Comparison of ENCODE assay signal across 31 mouse cellular contexts in genomic region chr5:127673913-127674312, GRCm38 (mm10). TPM values are rescaled to one million over a fixed set of nuclear protein-coding genes. Genes with fewer than 3 reads are reported as not detected.
DNase-seq lines count a peak whose midpoint lies in the region; ATAC-seq and TF ChIP-seq lines count a peak whose summit lies in the region.
"Had no signal": no experiment of that assay in that cellular context is flagged by ENCODE, and none has a peak within 500 bp of the region (broad histone marks: within the 10 kb centered on the region; RNA-seq: fewer than 3 reads in every experiment).

No protein-coding gene starts in this region.

- TF ChIP-seq CTCF in hindbrain, postnatal 0 days (IDR thresholded peaks at IDR 0.05; ENCODE audit: low read depth), result peak; percentile 25; the same call in 1 of the 2 replicates
- peak; percentile 40 for TF ChIP-seq CTCF in left cerebral cortex, adult 2 months (IDR thresholded peaks at IDR 0.05)
- TF ChIP-seq CTCF in E14TG2a.4 (conservative IDR thresholded peaks at IDR 0.05; ENCODE audit: low read length) (peak; percentile 69), MEL (IDR thresholded peaks at IDR 0.05 in 2 of 3, conservative IDR thresholded peaks at IDR 0.05 in 1 of 3; ENCODE audit: control insufficient read depth in 1 of 3, insufficient read depth in 1 of 3, low read depth in 2 of 3, low read length in 3 of 3, poor library complexity in 1 of 3, severe bottlenecking in 1 of 3) (peak; percentile 11 to 27 (median 14); a peak in 3 of 6 replicates)

- no peak for TF ChIP-seq RAD21 in MEL (IDR thresholded peaks at IDR 0.05; ENCODE audit: low read depth, low read length)

- H3K9ac ChIP-seq in hindbrain, postnatal 0 days (replicated peaks; ENCODE audit: low read length), result no peak overlapping the region
- no peak overlapping the region for H3K9ac ChIP-seq in hindbrain, embryonic 16.5 days (ENCODE audit: low read depth, low read length)
- no peak overlapping the region for H3K9ac ChIP-seq in MEL (ENCODE audit: control insufficient read depth, low read depth, low read length, poor library complexity, severe bottlenecking)
- H3K9ac ChIP-seq: embryonic facial prominence, embryonic 15.5 days; forebrain, embryonic 12.5 days; forebrain, postnatal 0 days; heart, embryonic 12.5 days; hindbrain, embryonic 13.5 days; limb, embryonic 15.5 days; midbrain, embryonic 12.5 days; neural tube, embryonic 13.5 days had no signal

- TF ChIP-seq EP300 in MEL (IDR thresholded peaks at IDR 0.05; ENCODE audit: low read depth in 1 of 2, low read length in 2 of 2), result no peak

- no peak for TF ChIP-seq POLR2A in MEL (IDR thresholded peaks at IDR 0.05; ENCODE audit: control insufficient read depth in 1 of 2, insufficient read depth in 1 of 2, low read depth in 1 of 2, low read length in 2 of 2, poor library complexity in 1 of 2)

- no peak overlapping the region for H3K4me2 ChIP-seq in hindbrain, postnatal 0 days (ENCODE audit: low read depth, low read length)
- H3K4me2 ChIP-seq in hindbrain, embryonic 16.5 days (ENCODE audit: low read length), result no peak overlapping the region
- H3K4me2 ChIP-seq: embryonic facial prominence, embryonic 15.5 days; forebrain, embryonic 12.5 days; heart, embryonic 12.5 days; hindbrain, embryonic 13.5 days; limb, embryonic 15.5 days; midbrain, embryonic 12.5 days; neural tube, embryonic 13.5 days had no signal

- no peak for DNase-seq in hindbrain, postnatal 0 days (ENCODE audit: low spot score)
- no peak for DNase-seq in left cerebral cortex, adult 2 months (ENCODE audit: extremely low spot score in 1 of 2, low spot score in 2 of 2)
- DNase-seq in left cerebral cortex, adult 18-20 months (ENCODE audit: low spot score in 2 of 2), result no peak
- DNase-seq in MEL (ENCODE audit: low read depth, low spot score), result no peak
- no peak for DNase-seq in ovary, adult 18-20 months (ENCODE audit: low spot score)
- DNase-seq in spleen, adult 18-20 months, result no peak
- DNase-seq: adrenal gland, postnatal 14 days; cerebellum, adult 18-20 months; cerebellum, postnatal 25 days; forebrain, postnatal 0 days; gastrocnemius, postnatal 25 days; heart, adult 11 months; heart, postnatal 4 days; kidney, adult 9 months; lung, postnatal 36 days; right cerebral cortex, postnatal 25 days; thymus, postnatal 4 days had no signal

- H3K9me3 ChIP-seq in hindbrain, postnatal 0 days (ENCODE audit: low read length), result no peaks in the 10 kb centered on the region
- no peaks in the 10 kb centered on the region for H3K9me3 ChIP-seq in hindbrain, embryonic 16.5 days (ENCODE audit: control insufficient read depth, low read length)
- H3K9me3 ChIP-seq in E14TG2a.4 (ENCODE audit: low read length) (peaks cover 18% of the 10 kb centered on the region), MEL (replicated peaks; ENCODE audit: insufficient read depth, low read length) (no peaks in the 10 kb centered on the region)
- H3K9me3 ChIP-seq: embryonic facial prominence, embryonic 15.5 days; hindbrain, embryonic 13.5 days; limb, embryonic 15.5 days had no signal

- intact Hi-C loops in left cerebral cortex, adult 2 months (cut with DNase I), result no loop called here

- 93% methylated on average over 8 of the region's 8 CpGs for WGBS in hindbrain, postnatal 0 days
- WGBS in hindbrain, embryonic 16.5 days, result 92% methylated on average over 8 of the region's 8 CpGs

- ATAC-seq in hindbrain, postnatal 0 days, result no peak
- no peak for ATAC-seq in hindbrain, embryonic 16.5 days
- ATAC-seq: CD4-positive, CD25-positive, alpha-beta regulatory T cell, adult 4 months; forebrain, postnatal 0 days; inflammation-experienced regulatory T-cells, adult 6 months had no signal

- no peak overlapping the region for H3K4me3 ChIP-seq in hindbrain, postnatal 0 days (ENCODE audit: low read length)
- no peak overlapping the region for H3K4me3 ChIP-seq in hindbrain, embryonic 16.5 days (ENCODE audit: low read length)
- no peak overlapping the region for H3K4me3 ChIP-seq in left cerebral cortex, adult 2 months
- H3K4me3 ChIP-seq in E14TG2a.4 (replicated peaks; ENCODE audit: low read length) (no peak overlapping the region), MEL (ENCODE audit: control insufficient read depth in 1 of 2, insufficient read depth in 1 of 2, low read depth in 2 of 2, low read length in 2 of 2) (no peak overlapping the region)
- H3K4me3 ChIP-seq: embryonic facial prominence, embryonic 10.5 days; embryonic facial prominence, embryonic 15.5 days; forebrain, embryonic 12.5 days; heart, embryonic 12.5 days; hindbrain, embryonic 13.5 days; limb, embryonic 10.5 days; limb, embryonic 15.5 days; midbrain, embryonic 12.5 days; neural tube, embryonic 13.5 days had no signal

- no peak overlapping the region for H3K27ac ChIP-seq in hindbrain, postnatal 0 days
- no peak overlapping the region for H3K27ac ChIP-seq in hindbrain, embryonic 16.5 days (ENCODE audit: low read depth, low read length)
- no peak overlapping the region for H3K27ac ChIP-seq in left cerebral cortex, adult 2 months
- no peak overlapping the region for H3K27ac ChIP-seq in MEL (ENCODE audit: control insufficient read depth, low read depth, low read length)
- H3K27ac ChIP-seq: embryonic facial prominence, embryonic 10.5 days; embryonic facial prominence, embryonic 15.5 days; forebrain, embryonic 12.5 days; hindbrain, embryonic 13.5 days; limb, embryonic 10.5 days; limb, embryonic 15.5 days; midbrain, embryonic 12.5 days; neural tube, embryonic 13.5 days had no signal

- H3K36me3 ChIP-seq in hindbrain, postnatal 0 days (ENCODE audit: insufficient read depth, low read length), result no peaks in the 10 kb centered on the region
- no peaks in the 10 kb centered on the region for H3K36me3 ChIP-seq in hindbrain, embryonic 16.5 days (ENCODE audit: control insufficient read depth, insufficient read depth, low read length)
- H3K36me3 ChIP-seq in E14TG2a.4 (ENCODE audit: insufficient read depth, low read length) (peaks cover 72% of the 10 kb centered on the region), MEL (ENCODE audit: control insufficient read depth in 1 of 2, insufficient read depth in 2 of 2, low read length in 2 of 2) (no peaks in the 10 kb centered on the region)
- H3K36me3 ChIP-seq: embryonic facial prominence, embryonic 15.5 days; heart, embryonic 12.5 days; hindbrain, embryonic 13.5 days; limb, embryonic 15.5 days; midbrain, embryonic 12.5 days; neural tube, embryonic 13.5 days had no signal

- H3K79me2 ChIP-seq in MEL (ENCODE audit: control insufficient read depth, insufficient read depth, low read length, poor library complexity), result no peaks in the 10 kb centered on the region

- H3K27me3 ChIP-seq in hindbrain, postnatal 0 days (ENCODE audit: insufficient read depth, low read length), result no peaks in the 10 kb centered on the region
- no peaks in the 10 kb centered on the region for H3K27me3 ChIP-seq in hindbrain, embryonic 16.5 days (replicated peaks; ENCODE audit: control insufficient read depth, insufficient read depth, low read length)
- H3K27me3 ChIP-seq in E14TG2a.4 (ENCODE audit: insufficient read depth, low read length) (no peaks in the 10 kb centered on the region), MEL (ENCODE audit: control insufficient read depth in 1 of 2, insufficient read depth in 2 of 2, low read length in 2 of 2) (no peaks in the 10 kb centered on the region)
- H3K27me3 ChIP-seq: embryonic facial prominence, embryonic 15.5 days; forebrain, embryonic 12.5 days; heart, embryonic 12.5 days; hindbrain, embryonic 13.5 days; limb, embryonic 15.5 days; midbrain, embryonic 12.5 days; neural tube, embryonic 13.5 days had no signal

- no peaks in the 10 kb centered on the region for H3K4me1 ChIP-seq in hindbrain, postnatal 0 days (ENCODE audit: insufficient read depth, low read length)
- H3K4me1 ChIP-seq in hindbrain, embryonic 16.5 days (ENCODE audit: control insufficient read depth, insufficient read depth, low read depth, low read length), result no peaks in the 10 kb centered on the region
- H3K4me1 ChIP-seq in E14TG2a.4 (replicated peaks; ENCODE audit: low read depth, low read length) (peaks cover 23% of the 10 kb centered on the region), MEL (ENCODE audit: control insufficient read depth in 1 of 2, insufficient read depth in 2 of 2, low read length in 2 of 2) (no peaks in the 10 kb centered on the region)
- H3K4me1 ChIP-seq: embryonic facial prominence, embryonic 10.5 days; embryonic facial prominence, embryonic 15.5 days; forebrain, embryonic 12.5 days; heart, embryonic 12.5 days; hindbrain, embryonic 13.5 days; limb, embryonic 10.5 days; limb, embryonic 15.5 days; neural tube, embryonic 13.5 days had no signal

TF ChIP-seq in MEL, 35 proteins besides CTCF, POLR2A, EP300 and RAD21:
- TF ChIP-seq ZC3H11A (IDR thresholded peaks at IDR 0.05; ENCODE audit: low read depth, low read length) (no peak), MAX (IDR thresholded peaks at IDR 0.05; ENCODE audit: low read length) (no peak), USF2 (IDR thresholded peaks at IDR 0.05; ENCODE audit: borderline replicate concordance in 1 of 2, insufficient read depth in 1 of 2, low read depth in 1 of 2, low read length in 2 of 2) (no peak), ZKSCAN1 (IDR thresholded peaks at IDR 0.05; ENCODE audit: low read depth, low read length) (no peak), POLR2AphosphoS5 (IDR thresholded peaks at IDR 0.05; ENCODE audit: borderline replicate concordance, low read depth, low read length) (no peak), MAFK (IDR thresholded peaks at IDR 0.05; ENCODE audit: borderline replicate concordance, low read depth, low read length) (no peak), USF1 (IDR thresholded peaks at IDR 0.05; ENCODE audit: low read depth, low read length) (no peak), ELF1 (IDR thresholded peaks at IDR 0.05; ENCODE audit: low read depth, low read length) (no peak)

RNA-seq across cellular contexts. Expression of gene Slc15a4, which starts 41.2 kb away (rescaled TPM):
- total RNA-seq in hindbrain, postnatal 0 days (2014; rRNA removed), result 41.2 and 45.0 TPM in 2 replicates
- 18.5 and 21.1 TPM in 2 replicates for polyA plus RNA-seq in hindbrain, postnatal 0 days (2015; fragmentation: Nextera tagmentation; extraction: Ambion mirVana)
- 29.1 and 29.6 TPM in 2 replicates for polyA plus RNA-seq in hindbrain, embryonic 16.5 days (2015; fragmentation: Nextera tagmentation; extraction: Ambion mirVana)
- total RNA-seq in left cerebral cortex, adult 2 months (2021), result 10 to 100 TPM; 23.6 to 27.8 TPM
- total RNA-seq in left cerebral cortex, adult 18-20 months (2021), result 10 to 100 TPM; 24.4 to 26.8 TPM
- 29.1 and 31.7 TPM in 2 replicates for total RNA-seq in MEL (2012; rRNA removed)
- 10 to 100 TPM in 1 of 2 experiments, not detected in 1; 35.5 TPM for polyA plus RNA-seq in MEL (2012; ENCODE audit: insufficient read depth in 1 of 2, insufficient read length in 2 of 2, low read depth in 1 of 2, low replicate concordance in 2 of 2, missing spikeins in 1 of 2)

RNA-seq across cellular contexts. Expression of gene Glt1d1, which starts 41.9 kb away (rescaled TPM):
- total RNA-seq in hindbrain, postnatal 0 days (2014; rRNA removed), result 6.6 and 8.9 TPM in 2 replicates
- 2.9 and 3.3 TPM in 2 replicates for polyA plus RNA-seq in hindbrain, postnatal 0 days (2015; fragmentation: Nextera tagmentation; extraction: Ambion mirVana)
- polyA plus RNA-seq in hindbrain, embryonic 16.5 days (2015; fragmentation: Nextera tagmentation; extraction: Ambion mirVana), result 1.5 and 1.7 TPM in 2 replicates
- total RNA-seq in left cerebral cortex, adult 2 months (2021), result 10 to 100 TPM; 21.6 to 27.1 TPM
- 10 to 100 TPM; 24.7 to 25.6 TPM for total RNA-seq in left cerebral cortex, adult 18-20 months (2021)
- total RNA-seq in MEL (2012; rRNA removed), result not detected in 2 replicates
- polyA plus RNA-seq in MEL (2012; ENCODE audit: insufficient read depth in 1 of 2, insufficient read length in 2 of 2, low read depth in 1 of 2, low replicate concordance in 2 of 2, missing spikeins in 1 of 2), result under 1 TPM in 1 of 2 experiments, not detected in 1; 0.19 TPM
- total RNA-seq: gastrocnemius, postnatal 25 days; heart, postnatal 4 days had no signal
- polyA plus RNA-seq: CD4-positive, CD25-positive, alpha-beta regulatory T cell, adult 4 months; heart, embryonic 12.5 days; heart, postnatal 0 days; inflammation-experienced regulatory T-cells, adult 6 months had no signal

Comparison
In these comparisons a context has a peak if more than half of its experiments do, and no peak if none do; other contexts are left out.
1. CTCF ChIP-seq: peak in every context shown above with its lines; median percentile 69 in E14TG2a.4; 40 in left cerebral cortex, adult 2 months; 25 in hindbrain, postnatal 0 days; 14 in MEL.